Mouse (Mus musculus) erythroblast, embryonic 14.5 days (primary cell): ENCODE data around the gene Sh3gl1.

ENCODE experiments used
- GATA1 ChIP-seq: IDR thresholded peaks from 2 replicates; pipeline ENCODE4 v1.6.1; 2012; ENCODE audit warnings: low read length, inconsistent platforms, mixed read lengths
- TAL1 ChIP-seq: IDR thresholded peaks from 3 replicates; pipeline ENCODE4 v1.6.1; 2012; ENCODE audit warnings: low read length, inconsistent platforms, mixed read lengths

- TF ChIP-seq GATA1: no peak
- no peak for TF ChIP-seq TAL1
Observed at GRCm38 (mm10) chr17:55976255-55976862, 60.1 kb downstream of the Sh3gl1 start.
